Mouse (Mus musculus): ENCODE results near the gene Kif5a. TPM values are rescaled to one million over a fixed set of nuclear protein-coding genes. Genes with fewer than 3 reads are reported as not detected.

Gene Kif5a
- polyA plus RNA-seq, 1 experiment from 2014 or later: 1.2 TPM

DNA sequence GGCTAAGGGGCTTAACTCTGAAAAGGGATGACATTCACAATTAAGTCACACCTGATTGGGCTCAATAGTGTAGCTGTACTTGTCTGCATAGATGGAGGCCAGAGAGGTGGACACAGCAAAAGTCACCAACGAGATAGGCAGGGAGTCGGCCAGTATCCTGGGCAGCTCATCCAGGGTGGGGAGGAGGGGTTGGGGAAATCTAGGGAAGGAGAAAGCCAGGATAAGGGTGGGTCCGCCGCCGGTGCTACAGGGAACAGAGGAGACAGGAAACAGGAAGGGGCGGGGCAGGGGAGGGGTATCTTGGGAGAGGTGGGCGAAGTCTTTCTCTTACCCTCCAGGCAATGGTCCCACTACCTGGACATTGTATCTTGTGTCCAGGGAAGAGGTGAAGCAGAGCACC lies 86.4 kb downstream of the Kif5a start:
- Histone ChIP-seq H3K9me3 (ENCODE audit: control insufficient read depth, low read length) (no peaks in the 10 kb centered on the region), H3K4me2 (ENCODE audit: low read length) (no peak overlapping the region), H3K27me3 (ENCODE audit: control insufficient read depth, insufficient read depth, low read length) (peaks cover 77% of the 10 kb centered on the region), H3K27ac (replicated peaks in 1 of 2; ENCODE audit: control insufficient read depth in 1 of 2, insufficient read depth in 1 of 2, low read depth in 2 of 2, low read length in 2 of 2) (no peak overlapping the region), H3K4me3 (ENCODE audit: control insufficient read depth in 1 of 2, insufficient read depth in 1 of 2, low read depth in 1 of 2, low read length in 2 of 2) (no peak overlapping the region), H3K4me1 (ENCODE audit: control insufficient read depth in 2 of 2, insufficient read depth in 2 of 2, low read length in 2 of 2) (peaks cover 6 to 9% of the 10 kb centered on the region in 2 experiments; a peak in 3 of 4 replicates), H3K9ac (ENCODE audit: low read length) (no peak overlapping the region), H3K36me3 (ENCODE audit: control insufficient read depth, insufficient read depth, low read length) (no peaks in the 10 kb centered on the region)
- WGBS: 9% methylated on average over 7 of the region's 7 CpGs
- no peak for ATAC-seq (ENCODE audit: insufficient number of reproducible peaks, insufficient read depth, low FRiP score, low read depth)

DNA sequence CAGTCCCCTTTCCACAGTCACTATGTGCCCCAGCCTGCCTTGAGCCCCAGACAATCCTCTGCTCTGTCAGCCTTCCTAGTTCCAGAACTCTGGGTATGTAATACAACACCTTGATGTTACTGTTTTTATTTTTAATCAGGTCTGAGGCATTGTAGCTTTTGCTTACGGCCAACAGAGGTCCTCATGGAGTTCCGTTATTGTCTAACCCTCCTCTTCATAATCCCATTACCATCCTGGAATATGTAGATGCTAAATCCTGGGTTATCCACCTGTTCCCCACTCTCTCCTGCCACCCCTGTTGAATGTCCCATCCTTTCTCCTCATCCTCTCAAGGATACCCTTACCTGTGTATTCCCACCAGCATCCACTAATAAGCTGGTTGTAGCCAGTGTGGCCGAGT lies 86.9 kb downstream of the Kif5a start:
- no peaks in the 10 kb centered on the region for H3K9me3 ChIP-seq (ENCODE audit: control insufficient read depth, low read length)
- H3K27me3 ChIP-seq (ENCODE audit: control insufficient read depth, insufficient read depth, low read length): peaks cover 77% of the 10 kb centered on the region
- no peak for ATAC-seq (ENCODE audit: insufficient number of reproducible peaks, insufficient read depth, low FRiP score, low read depth)
- no peaks in the 10 kb centered on the region for H3K36me3 ChIP-seq (ENCODE audit: control insufficient read depth, insufficient read depth, low read length)
- H3K4me1 ChIP-seq (ENCODE audit: control insufficient read depth in 2 of 2, insufficient read depth in 2 of 2, low read length in 2 of 2): peaks cover 7 to 9% of the 10 kb centered on the region in 2 experiments; a peak in 3 of 4 replicates
- no peak overlapping the region for H3K4me2 ChIP-seq (ENCODE audit: low read length)
- 36% methylated on average over 3 of the region's 3 CpGs for WGBS
- H3K9ac ChIP-seq (ENCODE audit: low read length): no peak overlapping the region
- no peak overlapping the region for H3K27ac ChIP-seq (replicated peaks in 1 of 2; ENCODE audit: control insufficient read depth in 1 of 2, insufficient read depth in 1 of 2, low read depth in 2 of 2, low read length in 2 of 2)
- H3K4me3 ChIP-seq (ENCODE audit: control insufficient read depth in 1 of 2, insufficient read depth in 1 of 2, low read depth in 1 of 2, low read length in 2 of 2): no peak overlapping the region

Other genes starting within 250 kb of the Kif5a start
- 84.6 and 85.0 TPM in 2 replicates for gene Tsfm, start 232.5 kb downstream of the Kif5a start, polyA plus RNA-seq (2014; fragmentation: Nextera tagmentation; extraction: Ambion mirVana)
- 36.3 and 37.1 TPM in 2 replicates for gene Mettl1, start 221.9 kb downstream of the Kif5a start, polyA plus RNA-seq (2014; fragmentation: Nextera tagmentation; extraction: Ambion mirVana)
- gene Eef1akmt3, start 221.8 kb downstream of the Kif5a start, polyA plus RNA-seq (2014; fragmentation: Nextera tagmentation; extraction: Ambion mirVana): 0.16 and 0.30 TPM in 2 replicates
- gene Cyp27b1, start 215.1 kb downstream of the Kif5a start, polyA plus RNA-seq (2014; fragmentation: Nextera tagmentation; extraction: Ambion mirVana): not detected in 2 replicates
- gene March9, start 203.2 kb downstream of the Kif5a start, polyA plus RNA-seq (2014; fragmentation: Nextera tagmentation; extraction: Ambion mirVana): 0.16 and 0.39 TPM in 2 replicates
- gene Cdk4, start 199.8 kb downstream of the Kif5a start, polyA plus RNA-seq (2014; fragmentation: Nextera tagmentation; extraction: Ambion mirVana): 929 and 946 TPM in 2 replicates
- gene Tspan31, start 193.1 kb downstream of the Kif5a start, polyA plus RNA-seq (2014; fragmentation: Nextera tagmentation; extraction: Ambion mirVana): 99.1 and 101 TPM in 2 replicates
- 0.27 TPM in 1 of 2 replicates, not detected in the other for gene Agap2, start 188.1 kb downstream of the Kif5a start, polyA plus RNA-seq (2014; fragmentation: Nextera tagmentation; extraction: Ambion mirVana)
- gene Os9, start 142.2 kb downstream of the Kif5a start, polyA plus RNA-seq (2014; fragmentation: Nextera tagmentation; extraction: Ambion mirVana): 27.7 and 28.3 TPM in 2 replicates
- 1.5 and 2.0 TPM in 2 replicates for gene B4galnt1, start 98.1 kb downstream of the Kif5a start, polyA plus RNA-seq (2014; fragmentation: Nextera tagmentation; extraction: Ambion mirVana)
- 17.4 and 19.3 TPM in 2 replicates for gene Slc26a10, start 82.7 kb downstream of the Kif5a start, polyA plus RNA-seq (2014; fragmentation: Nextera tagmentation; extraction: Ambion mirVana)
- 18.2 and 22.8 TPM in 2 replicates for gene Arhgef25, start 73.3 kb downstream of the Kif5a start, polyA plus RNA-seq (2014; fragmentation: Nextera tagmentation; extraction: Ambion mirVana)
- gene Dtx3, start 67.6 kb downstream of the Kif5a start, polyA plus RNA-seq (2014; fragmentation: Nextera tagmentation; extraction: Ambion mirVana): 73.3 and 75.7 TPM in 2 replicates
- 17.6 and 22.8 TPM in 2 replicates for gene Pip4k2c, start 51.8 kb downstream of the Kif5a start, polyA plus RNA-seq (2014; fragmentation: Nextera tagmentation; extraction: Ambion mirVana)
- gene Dctn2, start 3.0 kb upstream of the Kif5a start, polyA plus RNA-seq (2014; fragmentation: Nextera tagmentation; extraction: Ambion mirVana): 126 and 137 TPM in 2 replicates
- gene Mbd6, start 25.7 kb upstream of the Kif5a start, polyA plus RNA-seq (2014; fragmentation: Nextera tagmentation; extraction: Ambion mirVana): 13.8 and 16.1 TPM in 2 replicates
- 76.1 and 76.2 TPM in 2 replicates for gene Mars, start 48.4 kb upstream of the Kif5a start, polyA plus RNA-seq (2014; fragmentation: Nextera tagmentation; extraction: Ambion mirVana)
- 1.3 and 2.4 TPM in 2 replicates for gene Arhgap9, start 58.6 kb upstream of the Kif5a start, polyA plus RNA-seq (2014; fragmentation: Nextera tagmentation; extraction: Ambion mirVana)
- 0.07 and 0.36 TPM in 2 replicates for gene Gli1, start 78.6 kb upstream of the Kif5a start, polyA plus RNA-seq (2014; fragmentation: Nextera tagmentation; extraction: Ambion mirVana)
- gene Inhbe, start 91.1 kb upstream of the Kif5a start, polyA plus RNA-seq (2014; fragmentation: Nextera tagmentation; extraction: Ambion mirVana): not detected in 2 replicates
- gene Inhbc, start 107.1 kb upstream of the Kif5a start, polyA plus RNA-seq (2014; fragmentation: Nextera tagmentation; extraction: Ambion mirVana): not detected in 2 replicates
- 32.8 and 36.3 TPM in 2 replicates for gene R3hdm2, start 117.0 kb upstream of the Kif5a start, polyA plus RNA-seq (2014; fragmentation: Nextera tagmentation; extraction: Ambion mirVana)
- gene Stac3, start 238.3 kb upstream of the Kif5a start, polyA plus RNA-seq (2014; fragmentation: Nextera tagmentation; extraction: Ambion mirVana): 0.31 TPM in 1 of 2 replicates, not detected in the other

Data from heart, embryonic 14.5 days (tissue).